Mouse (Mus musculus) right cerebral cortex, postnatal 4 days (tissue): Measurements from ENCODE around the gene Fbxo42.

Experiments used
- DNase-seq: peaks from one replicate; pipeline ENCODE4 v3.0.0-alpha.2; 2022

The Fbxo42 gene

GRCm38 (mm10) chr4:141147112-141148008 lies at the start of gene Fbxo42:
Fbxo42 (plus strand) TSS chr4:141147913.
- DNase-seq: peak; percentile 97

GRCm38 (mm10) chr4:141098935-141099334 lies 48.8 kb upstream of the Fbxo42 start:
- DNase-seq: no peak

GRCm38 (mm10) chr4:141099956-141100355 lies 47.8 kb upstream of the Fbxo42 start:
- DNase-seq: no peak

GRCm38 (mm10) chr4:141101291-141101690 lies 46.4 kb upstream of the Fbxo42 start:
- no peak for DNase-seq

- DNase-seq: peak; percentile 48
Measured at GRCm38 (mm10) chr4:141101855-141102254, 45.9 kb upstream of the Fbxo42 start.

- DNase-seq: no peak
Measured at GRCm38 (mm10) chr4:141106526-141107183, 41.1 kb upstream of the Fbxo42 start.

- DNase-seq: no peak
Measured at GRCm38 (mm10) chr4:141108196-141108732, 39.4 kb upstream of the Fbxo42 start.

GRCm38 (mm10) chr4:141113831-141114230 lies 33.9 kb upstream of the Fbxo42 start:
- DNase-seq: no peak

GRCm38 (mm10) chr4:141114521-141114981 lies 33.2 kb upstream of the Fbxo42 start:
- peak; percentile 18 for DNase-seq

- no peak for DNase-seq
Measured at GRCm38 (mm10) chr4:141115398-141115797, 32.3 kb upstream of the Fbxo42 start.

- DNase-seq: no peak
Measured at GRCm38 (mm10) chr4:141118691-141119090, 29.0 kb upstream of the Fbxo42 start.

GRCm38 (mm10) chr4:141120700-141121099 lies 27.0 kb upstream of the Fbxo42 start:
- DNase-seq: peak; percentile 79

GRCm38 (mm10) chr4:141122663-141123062 lies 25.1 kb upstream of the Fbxo42 start:
- no peak for DNase-seq

GRCm38 (mm10) chr4:141123065-141123464 lies 24.6 kb upstream of the Fbxo42 start:
- DNase-seq: no peak

GRCm38 (mm10) chr4:141129190-141129710 lies 18.5 kb upstream of the Fbxo42 start:
- no peak for DNase-seq

- DNase-seq: no peak
Measured at GRCm38 (mm10) chr4:141130704-141131342, 16.9 kb upstream of the Fbxo42 start.

GRCm38 (mm10) chr4:141131531-141132061 lies 16.1 kb upstream of the Fbxo42 start:
- no peak for DNase-seq

GRCm38 (mm10) chr4:141132191-141132590 lies 15.5 kb upstream of the Fbxo42 start:
- no peak for DNase-seq

- no peak for DNase-seq
Measured at GRCm38 (mm10) chr4:141133227-141133626, 14.5 kb upstream of the Fbxo42 start.

GRCm38 (mm10) chr4:141134031-141134441 lies 13.7 kb upstream of the Fbxo42 start:
- no peak for DNase-seq

GRCm38 (mm10) chr4:141134751-141135530 lies 12.8 kb upstream of the Fbxo42 start:
- DNase-seq: no peak

GRCm38 (mm10) chr4:141136126-141136525 lies 11.6 kb upstream of the Fbxo42 start:
- no peak for DNase-seq
